Mouse (Mus musculus) myocyte (in vitro differentiated cells): Measurements from ENCODE around the gene Fam151b. TPM values are rescaled to one million over a fixed set of nuclear protein-coding genes. Genes with fewer than 3 reads are reported as not detected.

Experiments
- H3K27me3 ChIP-seq: one replicate; pipeline ENCODE4 v1.6.1; 2011; ENCODE audit not compliant: control insufficient read depth, insufficient read depth, insufficient read length
- H3K36me3 ChIP-seq: one replicate; pipeline ENCODE4 v1.6.1; 2011; ENCODE audit not compliant: control insufficient read depth, insufficient read depth
- H3K4me2 ChIP-seq: one replicate; pipeline ENCODE4 v1.6.1; 2011; ENCODE audit warnings: low read depth, control low read depth
- H3K4me3 ChIP-seq: one replicate; pipeline ENCODE4 v1.5.1; 2011; ENCODE audit warnings: mild to moderate bottlenecking, control low read depth, moderate library complexity
- H3K79me2 ChIP-seq: one replicate; pipeline ENCODE4 v1.6.1; 2011; ENCODE audit not compliant: control insufficient read depth, insufficient read depth
- H3ac ChIP-seq: one replicate; pipeline ENCODE4 v1.6.1; 2011; ENCODE audit not compliant: control insufficient read depth, insufficient read length
- CEBPB ChIP-seq: IDR thresholded peaks from 2 replicates; pipeline ENCODE4 v1.6.1; 2011; ENCODE audit warnings: mild to moderate bottlenecking, moderate library complexity; ENCODE audit not compliant: poor library complexity, insufficient read depth, severe bottlenecking
- E2F4 ChIP-seq: IDR thresholded peaks from one replicate; pipeline ENCODE4 v1.6.1; 2011; ENCODE audit warnings: mild to moderate bottlenecking, control low read depth, moderate library complexity; ENCODE audit not compliant: insufficient read depth
- MAX ChIP-seq: IDR thresholded peaks from one replicate; pipeline ENCODE4 v1.6.1; 2011; ENCODE audit warnings: low read depth, mild to moderate bottlenecking, control low read depth
- MYOD1 ChIP-seq, 3 experiments: IDR thresholded peaks; one replicate each; pipeline ENCODE4 v1.6.1; 2011; ENCODE audit warnings: control low read depth in 2 of 3, low read depth in 2 of 3, mild to moderate bottlenecking in 2 of 3, moderate library complexity in 1 of 3; ENCODE audit not compliant: insufficient read length in 2 of 3, control insufficient read depth in 1 of 3
- MYOG ChIP-seq, 3 experiments: IDR thresholded peaks; one replicate each; pipeline ENCODE4 v1.6.1; 2011; ENCODE audit warnings: control low read depth in 2 of 3, low read depth in 2 of 3, mild to moderate bottlenecking in 2 of 3; ENCODE audit not compliant: insufficient read length in 2 of 3, control insufficient read depth in 1 of 3, insufficient read depth in 1 of 3
- POLR2A ChIP-seq: IDR thresholded peaks from one replicate; pipeline ENCODE4 v1.6.1; 2011; ENCODE audit warnings: low read depth, mild to moderate bottlenecking, control low read depth, moderate library complexity; ENCODE audit not compliant: insufficient read length
- POLR2AphosphoS2 ChIP-seq: IDR thresholded peaks from one replicate; pipeline ENCODE4 v1.6.1; 2011; ENCODE audit warnings: low read depth, control low read depth; ENCODE audit not compliant: insufficient read length
- REST ChIP-seq: IDR thresholded peaks from one replicate; pipeline ENCODE4 v1.6.1; 2011; ENCODE audit warnings: mild to moderate bottlenecking, control low read depth, moderate library complexity; ENCODE audit not compliant: insufficient read depth, insufficient read length
- SRF ChIP-seq: IDR thresholded peaks from one replicate; pipeline ENCODE4 v1.6.1; 2011; ENCODE audit warnings: low read depth; ENCODE audit not compliant: control insufficient read depth, insufficient read length
- TCF12 ChIP-seq: IDR thresholded peaks from one replicate; pipeline ENCODE4 v1.6.1; 2011; ENCODE audit warnings: mild to moderate bottlenecking, control low read depth; ENCODE audit not compliant: poor library complexity, insufficient read depth, severe bottlenecking
- TCF3 ChIP-seq: IDR thresholded peaks from one replicate; pipeline ENCODE4 v1.6.1; 2011; ENCODE audit warnings: low read depth, control low read depth; ENCODE audit not compliant: insufficient read length
- USF1 ChIP-seq: IDR thresholded peaks from one replicate; pipeline ENCODE4 v1.6.1; 2011; ENCODE audit warnings: low read depth, mild to moderate bottlenecking, control low read depth, moderate library complexity
- polyA plus RNA-seq: library from polyadenylated mRNA; unstranded; fragments of >200 nt; fragmentation: generic; extraction: Trizol; gene quantifications from one replicate; pipeline ENCODE4 v1.2.1, GENCODE M21; 2012; ENCODE audit warnings: missing spikeins

Fam151b gene
- 0.92 TPM for polyA plus RNA-seq

DNA sequence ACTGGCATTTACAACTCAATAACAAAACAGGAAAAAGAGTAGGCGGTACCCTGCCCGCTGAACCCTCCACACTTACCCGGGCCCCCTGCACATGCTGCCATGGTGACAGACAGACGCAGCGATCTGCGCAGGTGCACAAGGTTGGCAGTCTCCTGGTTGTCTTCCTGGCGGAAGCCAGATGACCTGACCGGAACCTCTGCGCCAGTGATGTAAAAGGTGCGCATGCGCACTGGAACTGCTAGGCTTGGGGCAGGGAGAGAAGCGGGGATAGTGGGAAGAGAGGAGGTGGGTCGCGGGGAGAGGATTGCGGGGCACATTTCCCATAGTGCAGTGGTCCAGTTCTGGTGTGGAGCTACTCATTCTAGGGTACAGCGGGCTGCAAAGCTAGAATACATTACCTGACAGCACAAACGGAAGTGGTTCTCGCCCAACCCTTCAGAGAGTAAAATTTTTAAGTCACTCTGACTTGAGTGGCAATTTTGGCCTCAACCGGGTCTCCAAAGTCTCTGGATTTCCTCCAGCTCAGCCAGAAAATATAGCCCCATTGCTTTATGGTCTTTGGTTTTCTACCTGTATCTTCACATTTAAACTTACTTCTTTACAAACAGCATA lies at the start of gene Fam151b:
Gene Fam151b, minus strand, starts transcription at position 164 of the 612 bp plus-strand sequence.
- TF ChIP-seq REST (no peak), USF1 (no peak), SRF (no peak), CEBPB (no peak), MYOD1 (IDR thresholded peaks at IDR 0.05; ENCODE audit: control insufficient read depth in 1 of 3, insufficient read length in 2 of 3, low read depth in 2 of 3) (no peak), TCF3 (no peak), MAX (no peak), POLR2AphosphoS2 (peak; percentile 67)
- peak within 1 kb of the TSS; percentile 13 for H3K4me2 ChIP-seq
- H3K79me2 ChIP-seq = no peaks in the 10 kb centered on the region
- H3K36me3 ChIP-seq = peaks cover 16% of the 10 kb centered on the region
- no peak within 1 kb of the TSS for H3ac ChIP-seq
- H3K27me3 ChIP-seq = no peaks in the 10 kb centered on the region
- H3K4me3 ChIP-seq = no peak within 1 kb of the TSS

DNA sequence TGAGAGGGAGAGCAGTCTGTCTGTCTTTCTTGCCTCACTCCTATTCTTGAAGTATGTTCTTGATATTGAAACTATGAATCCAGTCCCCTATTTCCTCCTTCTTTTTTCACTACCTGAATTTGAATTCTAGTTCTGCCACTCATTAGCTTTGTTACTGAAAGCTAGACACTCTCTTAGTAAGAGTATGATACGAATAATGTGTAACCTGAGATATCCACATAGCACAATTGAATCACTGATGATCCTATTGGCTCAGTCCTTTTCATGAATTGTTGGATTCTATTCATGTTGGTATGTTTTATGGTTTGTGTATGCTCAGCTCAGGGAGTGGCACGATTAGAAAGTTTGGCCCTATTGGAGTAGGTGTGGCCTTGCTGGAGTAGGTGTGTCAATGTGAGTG lies 48.4 kb upstream of the Fam151b start:
- Histone ChIP-seq H3K4me3 (no peak overlapping the region), H3K36me3 (no peaks in the 10 kb centered on the region), H3K27me3 (no peaks in the 10 kb centered on the region), H3ac (no peak overlapping the region), H3K4me2 (peak overlapping the region; percentile 79), H3K79me2 (peaks cover 6% of the 10 kb centered on the region)
- TF ChIP-seq MYOG (IDR thresholded peaks at IDR 0.05; ENCODE audit: control insufficient read depth in 1 of 3, insufficient read depth in 1 of 3, insufficient read length in 2 of 3, low read depth in 2 of 3) = no peak
- TF ChIP-seq CEBPB = no peak
- TF ChIP-seq TCF12 = no peak
- no peak for TF ChIP-seq REST
- TF ChIP-seq POLR2A = no peak
- no peak for TF ChIP-seq E2F4

- Histone ChIP-seq H3K79me2 (peaks cover 13% of the 10 kb centered on the region), H3K27me3 (no peaks in the 10 kb centered on the region), H3K36me3 (no peaks in the 10 kb centered on the region), H3K4me3 (peak overlapping the region; percentile 68), H3K4me2 (peak overlapping the region; percentile 79), H3ac (peak overlapping the region; percentile 49)
- no peak for TF ChIP-seq MYOG (IDR thresholded peaks at IDR 0.05; ENCODE audit: control insufficient read depth in 1 of 3, insufficient read depth in 1 of 3, insufficient read length in 2 of 3, low read depth in 2 of 3)
- no peak for TF ChIP-seq MYOD1 (IDR thresholded peaks at IDR 0.05; ENCODE audit: control insufficient read depth in 1 of 3, insufficient read length in 2 of 3, low read depth in 2 of 3)
- no peak for TF ChIP-seq POLR2AphosphoS2
- no peak for TF ChIP-seq REST
- no peak for TF ChIP-seq CEBPB
- TF ChIP-seq TCF12 = no peak
- TF ChIP-seq TCF3 = no peak
- TF ChIP-seq USF1 = no peak
- no peak for TF ChIP-seq E2F4
- TF ChIP-seq MAX = no peak
- no peak for TF ChIP-seq SRF
- TF ChIP-seq POLR2A = no peak
These were observed 47.4 kb upstream of the Fam151b start for GRCm38 (mm10) chr13:92531237-92531636.

- H3K4me3 ChIP-seq = peak within 1 kb of the TSS; percentile 68
- TF ChIP-seq MYOD1 (IDR thresholded peaks at IDR 0.05; ENCODE audit: control insufficient read depth in 1 of 3, insufficient read length in 2 of 3, low read depth in 2 of 3) (no peak), REST (no peak), TCF12 (no peak), POLR2AphosphoS2 (peak; percentile 97), CEBPB (no peak), POLR2A (peak; percentile 86), USF1 (no peak), E2F4 (no peak), MYOG (IDR thresholded peaks at IDR 0.05; ENCODE audit: control insufficient read depth in 1 of 3, insufficient read depth in 1 of 3, insufficient read length in 2 of 3, low read depth in 2 of 3) (no peak), TCF3 (peak; percentile 0), SRF (no peak), MAX (no peak)
- peaks cover 18% of the 10 kb centered on the region for H3K79me2 ChIP-seq
- H3ac ChIP-seq = peak within 1 kb of the TSS; percentile 49
- no peaks in the 10 kb centered on the region for H3K27me3 ChIP-seq
- H3K36me3 ChIP-seq = no peaks in the 10 kb centered on the region
- peak within 1 kb of the TSS; percentile 79 for H3K4me2 ChIP-seq
These were observed 47.0 kb upstream of the Fam151b start, which contains the start of gene Zfyve16 for GRCm38 (mm10) chr13:92530721-92531211. Gene Zfyve16, minus strand, starts transcription at chr13:92530868.
